Mouse (Mus musculus): ENCODE measurements around the gene Bcor.

- no peak for TF ChIP-seq CTCF (IDR thresholded peaks at IDR 0.05; ENCODE audit: low read depth, low read length)
- TF ChIP-seq TAL1 (conservative IDR thresholded peaks at IDR 0.05; ENCODE audit: low read depth, low read length) = no peak
- TF ChIP-seq POLR2AphosphoS5 (IDR thresholded peaks at IDR 0.05; ENCODE audit: insufficient replicate concordance, low read depth, low read length) = no peak
Measured at GRCm38 (mm10) chrX:12135121-12136111, 24.7 kb downstream of the Bcor start.

Data from G1E (cell line).